Mouse (Mus musculus) cortical plate, adult 2 months (tissue): ENCODE data around the gene Ebf1. TPM values are rescaled to one million over a fixed set of nuclear protein-coding genes. Genes with fewer than 3 reads are reported as not detected.

Source experiments
- H3K27ac ChIP-seq: fragments of 200-500 bp; 2 replicates; pipeline ENCODE4 v1.5.1; 2012; ENCODE audit warnings: low read length, control low read depth, inconsistent platforms; ENCODE audit not compliant: insufficient read depth
- H3K4me1 ChIP-seq: fragments of 200-500 bp; 2 replicates; pipeline ENCODE4 v1.6.1; 2011; ENCODE audit warnings: low read length; ENCODE audit not compliant: control insufficient read depth, insufficient read depth
- H3K4me3 ChIP-seq: fragments of 200-500 bp; 2 replicates; pipeline ENCODE4 v1.5.1; 2011; ENCODE audit warnings: mild to moderate bottlenecking, low read length, control low read depth; ENCODE audit not compliant: insufficient read depth
- CTCF ChIP-seq: fragments of 200-500 bp; IDR thresholded peaks from 2 replicates; pipeline ENCODE4 v1.5.1; 2011; ENCODE audit warnings: mild to moderate bottlenecking, control low read depth, low read length; ENCODE audit not compliant: insufficient read depth; ENCODE audit errors: extremely low read depth
- POLR2A ChIP-seq: fragments of 200-500 bp; IDR thresholded peaks from 2 replicates; pipeline ENCODE4 v1.6.1; 2011; ENCODE audit warnings: mild to moderate bottlenecking, low read length, control low read depth; ENCODE audit not compliant: insufficient read depth; ENCODE audit errors: extremely low read depth
- polyA plus RNA-seq: library from polyadenylated mRNA; depleted of rRNA; stranded (reverse); fragments of >200 nt; gene quantifications from 2 replicates; pipeline ENCODE4 v1.2.3, GENCODE M21; 2012

The Ebf1 gene
- polyA plus RNA-seq, 1 experiment: 3.8 TPM

- Histone ChIP-seq H3K4me1 (no peaks in the 10 kb centered on the region), H3K27ac (no peak overlapping the region), H3K4me3 (no peak overlapping the region)
- no peak for TF ChIP-seq CTCF
- TF ChIP-seq POLR2A: no peak
Measured at GRCm38 (mm10) chr11:44728271-44728670, 111.2 kb downstream of the Ebf1 start.

GRCm38 (mm10) chr11:44729931-44730330 is 112.8 kb downstream of the Ebf1 start:
- Histone ChIP-seq H3K4me3 (no peak overlapping the region), H3K4me1 (no peaks in the 10 kb centered on the region), H3K27ac (no peak overlapping the region)
- TF ChIP-seq POLR2A (no peak), CTCF (no peak)

GRCm38 (mm10) chr11:44731763-44732162 is 114.6 kb downstream of the Ebf1 start:
- no peaks in the 10 kb centered on the region for H3K4me1 ChIP-seq
- no peak overlapping the region for H3K27ac ChIP-seq
- H3K4me3 ChIP-seq: no peak overlapping the region
- TF ChIP-seq CTCF: no peak
- TF ChIP-seq POLR2A: no peak

GRCm38 (mm10) chr11:44733276-44733675 is 116.2 kb downstream of the Ebf1 start:
- Histone ChIP-seq H3K4me3 (no peak overlapping the region), H3K27ac (no peak overlapping the region), H3K4me1 (no peaks in the 10 kb centered on the region)
- no peak for TF ChIP-seq POLR2A
- TF ChIP-seq CTCF: no peak

GRCm38 (mm10) chr11:44738046-44738445 is 120.9 kb downstream of the Ebf1 start:
- Histone ChIP-seq H3K4me3 (no peak overlapping the region), H3K4me1 (no peaks in the 10 kb centered on the region), H3K27ac (no peak overlapping the region)
- TF ChIP-seq POLR2A (no peak), CTCF (no peak)

- Histone ChIP-seq H3K4me1 (no peaks in the 10 kb centered on the region), H3K4me3 (no peak overlapping the region), H3K27ac (no peak overlapping the region)
- no peak for TF ChIP-seq CTCF
- no peak for TF ChIP-seq POLR2A
Measured at GRCm38 (mm10) chr11:44738820-44739219, 121.7 kb downstream of the Ebf1 start.

GRCm38 (mm10) chr11:44740278-44741041 is 123.3 kb downstream of the Ebf1 start:
- Histone ChIP-seq H3K4me1 (no peaks in the 10 kb centered on the region), H3K27ac (peak overlapping the region; percentile 59; the same call in 1 of the 2 replicates), H3K4me3 (no peak overlapping the region)
- TF ChIP-seq POLR2A: no peak
- no peak for TF ChIP-seq CTCF

GRCm38 (mm10) chr11:44741042-44741491 is 124.0 kb downstream of the Ebf1 start:
- Histone ChIP-seq H3K4me3 (no peak overlapping the region), H3K27ac (peak overlapping the region; percentile 59), H3K4me1 (no peaks in the 10 kb centered on the region)
- TF ChIP-seq CTCF (no peak), POLR2A (no peak)

GRCm38 (mm10) chr11:44744446-44744845 is 127.3 kb downstream of the Ebf1 start:
- Histone ChIP-seq H3K4me3 (no peak overlapping the region), H3K27ac (no peak overlapping the region), H3K4me1 (no peaks in the 10 kb centered on the region)
- TF ChIP-seq POLR2A (no peak), CTCF (no peak)

GRCm38 (mm10) chr11:44745946-44746345 is 128.8 kb downstream of the Ebf1 start:
- TF ChIP-seq POLR2A: no peak
- no peak for TF ChIP-seq CTCF
- H3K4me3 ChIP-seq: no peak overlapping the region
- no peaks in the 10 kb centered on the region for H3K4me1 ChIP-seq
- H3K27ac ChIP-seq: no peak overlapping the region

- H3K4me3 ChIP-seq: no peak overlapping the region
- TF ChIP-seq POLR2A (no peak), CTCF (no peak)
- no peak overlapping the region for H3K27ac ChIP-seq
- no peaks in the 10 kb centered on the region for H3K4me1 ChIP-seq
Measured at GRCm38 (mm10) chr11:44746731-44747130, 129.6 kb downstream of the Ebf1 start.
